Mouse (Mus musculus): Measurements from ENCODE around the gene Olfr1347.

GRCm38 (mm10) chr7:6526141-6526540 lies 26.6 kb upstream of the Olfr1347 start:
- TF ChIP-seq CTCF (IDR thresholded peaks at IDR 0.05; ENCODE audit: low read depth): peak; percentile 62
- TF ChIP-seq EP300 (IDR thresholded peaks at IDR 0.05; ENCODE audit: low read depth): no peak
